Mouse (Mus musculus) T-cell, adult 2 months (primary cell): Measurements from ENCODE around the gene Rbm20.
"Not testable (repeated sequence)": the region's sequence is repeated elsewhere in the genome, so short reads cannot be mapped to it uniquely, and the experiment has no call there.

Experiments
- DNase-seq: peaks from one replicate; pipeline ENCODE4 v3.0.0; 2022; ENCODE audit warnings: low spot score

Rbm20 gene

DNA sequence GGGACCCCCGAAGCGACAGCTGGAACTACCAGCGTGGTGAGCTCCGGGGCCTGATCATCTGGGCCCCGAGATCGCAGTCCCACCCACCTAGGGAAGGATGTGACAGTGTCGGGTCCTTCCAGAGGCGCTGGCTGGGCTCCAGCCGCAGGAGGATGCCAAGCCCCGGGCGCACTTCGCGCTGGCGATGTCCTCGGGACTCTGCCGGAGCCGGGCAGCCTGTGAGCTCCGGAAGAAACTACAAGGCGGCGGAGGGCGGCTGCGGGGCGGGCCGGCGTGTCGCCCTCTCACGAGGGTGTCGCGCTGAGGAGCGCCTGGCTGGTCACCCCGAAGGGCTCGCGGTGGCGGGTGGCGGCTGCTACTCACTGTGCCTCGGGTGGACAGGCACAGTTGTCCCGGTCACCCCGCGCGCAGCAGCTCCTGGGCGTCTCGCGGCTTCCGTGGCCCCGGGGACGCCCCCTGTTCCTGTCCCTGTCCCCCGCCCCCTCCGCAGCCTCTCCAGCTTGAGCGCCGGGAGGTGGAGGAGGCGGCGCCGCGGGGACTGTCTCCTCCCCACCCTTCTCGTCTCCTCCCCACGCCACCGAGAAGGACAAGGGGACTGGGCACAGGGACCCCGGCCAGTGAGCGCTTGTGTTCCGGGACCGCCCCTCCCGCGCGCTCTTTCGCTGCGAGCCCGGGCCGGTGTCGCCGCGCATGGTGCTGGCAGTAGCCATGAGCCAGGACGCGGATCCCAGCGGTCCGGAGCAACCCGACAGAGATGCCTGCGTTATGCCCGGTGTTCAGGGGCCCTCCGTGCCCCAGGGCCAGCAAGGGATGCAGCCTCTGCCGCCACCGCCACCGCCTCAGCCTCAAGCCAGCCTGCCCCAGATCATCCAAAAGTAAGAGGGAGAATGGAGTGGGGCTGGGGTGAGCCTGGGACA, at the start of gene Rbm20:
Rbm20 (plus strand) TSS at position 589 of the 917 bp plus-strand sequence.
- peak; percentile 13 for DNase-seq

DNA sequence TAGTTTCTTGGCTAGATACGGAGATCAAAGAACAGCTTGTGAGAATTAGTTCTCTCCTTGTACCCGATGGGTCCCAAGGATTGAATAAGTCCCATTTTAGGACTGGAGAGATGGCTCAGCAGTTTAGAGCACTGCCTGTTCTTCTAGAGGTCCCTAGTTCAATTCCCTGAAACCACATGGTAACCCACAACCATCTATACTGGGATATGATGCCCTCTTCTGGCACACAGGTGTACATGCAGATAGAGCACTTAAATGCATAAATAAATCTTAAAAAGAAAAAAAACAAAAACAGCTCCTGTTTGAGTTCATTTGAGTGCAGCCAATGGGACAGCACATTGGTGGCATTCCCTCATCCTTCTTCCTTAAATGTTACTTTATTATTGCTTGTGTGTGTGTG, 39.1 kb upstream of the Rbm20 start:
- DNase-seq: peak; percentile 16

DNA sequence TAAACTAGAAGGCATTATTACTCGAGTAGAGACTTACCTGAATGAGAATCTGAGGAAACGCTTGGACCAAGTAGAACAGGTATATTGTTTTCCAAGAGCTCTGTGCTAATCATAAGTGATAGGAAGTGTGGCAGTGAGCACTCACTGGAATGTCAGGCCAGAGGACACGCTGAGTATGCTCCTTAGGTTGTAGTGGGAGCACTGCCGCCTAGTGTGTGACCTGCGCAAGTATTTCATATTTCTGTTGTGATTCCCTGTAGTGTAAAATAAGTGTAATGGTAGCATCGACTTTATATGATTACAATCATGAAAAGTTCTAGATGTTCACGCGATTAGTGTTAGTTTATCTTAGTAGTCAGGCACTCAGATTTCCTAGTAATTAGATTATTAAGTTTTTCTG, 38.4 kb upstream of the Rbm20 start:
- no peak for DNase-seq

DNA sequence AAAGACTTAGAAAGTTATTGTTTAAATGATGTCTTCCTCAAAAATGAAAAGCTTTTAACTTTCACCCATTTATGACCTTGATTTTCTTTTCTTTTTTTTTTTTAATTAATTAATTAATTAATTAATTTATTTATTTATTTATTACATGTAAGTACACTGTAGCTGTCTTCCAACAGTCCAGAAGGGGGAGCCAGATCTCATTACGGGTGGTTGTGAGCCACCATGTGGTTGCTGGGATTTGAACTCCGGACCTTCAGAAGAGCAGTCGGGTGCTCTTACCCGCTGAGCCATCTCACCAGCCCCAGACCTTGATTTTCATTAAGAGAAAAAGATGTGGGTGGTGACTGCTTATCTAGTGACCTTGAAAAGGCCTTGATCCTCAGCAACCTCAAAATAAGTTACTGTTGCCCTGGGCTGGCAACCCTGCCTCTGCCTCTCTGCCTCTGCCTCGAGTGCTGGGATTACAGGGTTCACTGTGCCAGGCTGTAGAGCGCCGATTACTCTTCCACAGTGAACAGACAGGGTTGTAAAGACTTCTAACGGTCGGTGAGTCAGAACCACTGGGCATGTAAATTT, 33.0 kb upstream of the Rbm20 start:
- DNase-seq: no peak

DNA sequence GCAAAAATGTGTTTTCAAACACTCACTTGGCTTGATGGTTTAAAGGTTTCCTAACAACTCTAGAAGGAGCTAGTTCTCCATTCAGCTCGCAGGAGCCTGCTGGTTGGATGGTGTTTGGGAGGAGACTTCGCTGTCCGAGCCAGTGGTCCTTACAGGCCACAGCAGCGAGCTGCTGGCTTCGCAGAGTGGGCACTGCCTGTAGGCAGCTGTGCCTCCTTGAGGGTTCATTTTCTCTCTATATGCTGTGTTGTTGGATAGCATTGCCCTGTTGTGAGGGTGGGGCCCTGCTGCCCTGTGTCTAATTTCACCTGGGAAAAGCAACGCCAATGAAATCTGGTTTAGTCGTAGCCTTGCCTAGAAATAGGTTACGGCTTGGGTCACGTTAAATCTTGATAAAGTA, 29.8 kb upstream of the Rbm20 start:
- no peak for DNase-seq

DNA sequence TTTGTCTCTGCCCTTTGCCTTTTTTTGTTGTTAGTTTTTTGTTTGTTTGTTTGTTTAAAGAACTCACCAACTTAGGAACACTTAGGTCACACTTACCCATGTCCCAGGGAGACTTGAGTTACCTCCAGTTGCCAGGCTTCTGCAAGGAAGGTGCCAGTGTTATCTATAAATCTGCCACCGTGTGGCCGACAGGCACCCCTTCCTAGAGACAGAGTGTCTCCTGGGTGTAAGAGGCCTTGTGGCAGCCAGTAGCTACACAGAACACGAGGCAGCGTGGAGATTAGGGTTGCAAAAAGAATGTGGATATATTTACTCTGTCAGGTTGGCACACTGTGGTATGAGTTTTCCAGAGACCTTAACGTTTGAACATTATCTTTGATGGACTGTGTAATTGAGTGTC, 29.1 kb upstream of the Rbm20 start:
- DNase-seq: no peak

DNA sequence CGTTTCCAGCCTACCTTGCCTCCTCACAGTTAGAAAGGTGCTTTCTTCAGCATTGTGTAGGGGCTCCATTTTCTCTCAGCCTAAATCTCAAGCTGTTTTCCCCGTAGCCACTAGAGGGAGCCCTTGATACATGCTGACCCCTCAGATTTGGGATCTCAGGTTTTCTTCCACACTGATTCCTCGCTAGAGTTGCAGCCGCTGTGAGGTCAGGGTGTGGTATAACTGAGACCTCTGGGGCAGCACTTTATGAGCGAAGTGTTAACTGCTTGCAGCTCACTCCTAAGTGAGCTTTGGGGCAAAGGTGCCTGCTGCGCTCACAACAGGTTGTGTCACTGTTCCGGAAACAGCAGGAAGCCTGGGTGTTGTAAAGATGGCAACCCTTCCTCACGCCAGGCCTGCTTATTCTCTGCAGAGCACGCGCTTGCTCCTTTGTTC, 28.3 kb upstream of the Rbm20 start:
- DNase-seq: peak; percentile 51

DNA sequence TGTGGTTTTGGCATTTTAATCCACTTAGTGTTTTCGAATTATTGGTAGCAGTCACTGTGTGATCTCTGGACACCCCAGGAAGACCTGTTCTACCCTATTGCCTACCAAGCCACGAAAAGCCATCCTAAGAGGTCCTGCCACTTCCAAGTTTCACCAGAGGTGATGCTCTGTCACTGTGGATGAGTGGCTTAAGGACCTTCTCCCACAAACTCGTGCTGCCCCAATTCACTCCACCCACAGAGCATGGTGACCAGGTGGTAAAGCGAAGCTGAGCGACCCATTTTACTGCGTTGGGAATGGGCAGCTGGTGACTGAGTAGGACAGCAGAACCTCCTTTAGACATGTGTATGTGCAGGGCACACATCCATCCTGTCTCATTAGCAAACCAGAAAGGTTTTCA, 27.7 kb upstream of the Rbm20 start:
- no peak for DNase-seq

DNA sequence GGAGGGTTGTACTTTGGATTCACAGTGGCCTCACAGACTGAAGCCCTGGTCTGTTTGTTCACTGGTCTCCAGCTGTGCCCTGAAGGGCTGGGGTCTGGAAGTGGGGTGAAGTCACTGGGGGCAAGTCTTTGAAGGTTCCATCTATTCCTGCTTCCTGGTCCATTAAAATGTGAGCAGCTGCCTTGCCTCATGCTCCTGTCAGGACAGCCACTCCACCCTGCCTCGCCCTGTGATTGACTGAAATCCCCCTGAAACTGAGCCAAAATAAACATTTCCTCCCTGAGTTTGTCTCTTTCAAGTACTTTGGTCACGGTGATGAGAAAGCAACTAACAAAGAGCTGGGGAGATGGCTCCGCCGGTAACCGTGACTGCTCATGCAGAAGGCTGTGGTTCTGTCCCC, 27.3 kb upstream of the Rbm20 start:
- no peak for DNase-seq

DNA sequence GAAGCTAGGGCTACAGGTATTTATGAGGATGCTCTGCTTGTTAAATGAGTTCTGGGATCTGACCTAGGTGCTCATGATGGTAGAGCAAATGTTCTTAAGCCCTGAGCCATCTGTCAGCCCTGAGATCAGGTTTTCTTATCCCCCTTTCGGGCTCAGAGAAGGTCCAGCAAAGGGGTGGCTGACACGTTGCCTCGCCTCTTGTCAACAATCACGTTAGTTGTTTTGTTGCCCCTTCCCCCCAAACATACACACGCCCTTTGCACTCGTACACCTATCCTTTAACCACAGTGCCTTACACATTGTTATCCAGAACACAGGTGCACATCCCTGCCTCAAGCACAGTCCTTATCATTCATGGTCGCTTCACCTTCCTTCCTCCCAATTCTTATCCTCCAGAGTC, 26.2 kb upstream of the Rbm20 start:
- DNase-seq: no peak

DNA sequence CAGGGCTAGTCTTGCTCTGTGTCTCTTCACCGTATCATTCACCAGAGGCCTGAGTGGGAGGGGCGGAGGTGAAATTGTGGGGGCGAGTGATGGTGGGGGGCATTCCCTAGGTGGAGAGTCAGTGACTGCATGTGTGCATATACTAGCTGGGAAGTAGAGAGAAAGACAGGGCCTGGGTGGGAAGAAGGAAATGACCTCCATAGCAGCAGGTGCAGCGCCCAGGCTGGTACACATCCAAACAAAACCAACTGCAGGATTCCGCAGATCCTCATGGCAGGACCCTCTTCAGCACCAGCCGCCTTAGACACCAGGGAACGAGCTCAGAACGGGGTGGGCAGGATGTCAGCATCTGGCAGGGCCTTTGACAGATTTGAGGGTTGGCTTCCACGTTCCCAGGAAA, 24.8 kb upstream of the Rbm20 start:
- no peak for DNase-seq

DNA sequence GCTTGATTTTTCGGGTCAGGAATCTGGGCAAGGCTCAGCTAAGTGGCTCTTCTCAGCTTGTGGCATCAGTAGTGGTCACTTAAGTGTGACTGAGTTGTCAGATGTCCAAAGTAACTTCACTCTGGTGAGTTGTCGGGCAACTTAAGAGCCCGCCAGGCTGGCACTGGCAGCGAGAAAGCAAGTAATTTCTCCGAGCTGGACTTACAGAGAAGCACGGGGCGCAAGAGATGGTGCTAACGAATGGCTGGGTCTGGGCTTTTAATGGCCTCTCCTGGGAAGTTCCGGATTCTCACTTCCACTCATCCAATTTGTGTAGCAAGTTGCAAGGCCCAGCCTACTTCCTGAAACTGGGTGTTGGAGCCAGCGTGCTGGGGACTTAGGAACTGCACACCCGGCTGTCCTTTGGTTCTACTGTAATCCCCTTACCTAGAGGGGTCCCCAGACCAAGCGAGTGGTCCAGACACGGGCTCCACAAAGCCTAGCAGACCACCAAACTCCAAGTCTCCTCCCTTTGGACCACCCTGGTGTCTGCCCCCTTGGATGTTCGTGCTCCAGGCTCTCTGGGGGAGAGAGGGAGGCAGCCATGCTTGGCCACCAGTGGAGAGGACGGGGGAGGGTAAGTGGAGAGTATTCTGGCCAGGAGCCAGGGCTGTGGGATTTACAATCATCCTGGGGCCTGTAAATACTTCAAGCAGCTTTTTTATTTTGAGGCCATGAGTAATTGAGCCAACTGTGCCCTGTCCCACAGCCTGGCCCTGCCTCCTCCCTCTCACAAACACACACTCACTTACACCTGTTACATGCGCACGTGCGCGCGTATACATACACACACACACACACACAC, 23.3 kb upstream of the Rbm20 start:
- DNase-seq: no peak

DNA sequence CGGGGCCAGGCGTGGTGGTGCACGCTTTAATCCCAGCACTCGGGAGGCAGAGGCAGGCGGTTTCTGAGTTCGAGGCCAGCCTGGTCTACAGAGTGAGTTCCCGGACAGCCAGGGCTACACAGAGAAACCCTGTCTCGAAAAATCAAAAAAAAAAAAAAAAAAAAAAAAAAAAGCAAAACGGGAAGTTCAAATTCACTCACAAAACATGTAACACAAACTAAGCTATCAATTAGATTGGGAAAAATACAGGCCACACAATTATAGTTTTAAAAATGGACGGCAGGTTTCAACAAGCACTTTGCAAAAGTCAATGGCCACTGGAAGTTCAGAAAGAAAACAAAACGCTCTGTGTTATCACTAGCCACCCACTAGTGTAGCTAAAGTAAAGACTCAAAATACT, 20.7 kb upstream of the Rbm20 start:
- DNase-seq: not testable (repeated sequence)

DNA sequence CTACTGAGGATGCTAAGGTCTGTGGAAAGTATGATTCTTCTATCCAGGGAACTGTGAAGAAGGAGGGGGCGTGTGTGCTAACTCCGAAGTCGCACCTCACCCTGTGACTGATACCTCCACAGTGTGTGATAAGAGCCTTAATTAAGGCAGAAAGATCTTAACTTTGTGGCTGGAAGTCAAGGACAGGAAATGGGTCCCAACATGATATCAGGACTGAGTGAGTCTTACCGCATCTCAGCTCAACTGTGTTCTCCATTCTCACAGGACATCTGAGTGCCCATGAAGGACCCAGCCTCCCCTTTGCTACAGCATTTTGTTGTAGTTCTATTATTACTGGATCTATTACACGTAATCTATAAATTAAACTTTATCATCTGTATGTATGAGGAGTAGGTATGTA, 19.7 kb upstream of the Rbm20 start:
- no peak for DNase-seq

DNA sequence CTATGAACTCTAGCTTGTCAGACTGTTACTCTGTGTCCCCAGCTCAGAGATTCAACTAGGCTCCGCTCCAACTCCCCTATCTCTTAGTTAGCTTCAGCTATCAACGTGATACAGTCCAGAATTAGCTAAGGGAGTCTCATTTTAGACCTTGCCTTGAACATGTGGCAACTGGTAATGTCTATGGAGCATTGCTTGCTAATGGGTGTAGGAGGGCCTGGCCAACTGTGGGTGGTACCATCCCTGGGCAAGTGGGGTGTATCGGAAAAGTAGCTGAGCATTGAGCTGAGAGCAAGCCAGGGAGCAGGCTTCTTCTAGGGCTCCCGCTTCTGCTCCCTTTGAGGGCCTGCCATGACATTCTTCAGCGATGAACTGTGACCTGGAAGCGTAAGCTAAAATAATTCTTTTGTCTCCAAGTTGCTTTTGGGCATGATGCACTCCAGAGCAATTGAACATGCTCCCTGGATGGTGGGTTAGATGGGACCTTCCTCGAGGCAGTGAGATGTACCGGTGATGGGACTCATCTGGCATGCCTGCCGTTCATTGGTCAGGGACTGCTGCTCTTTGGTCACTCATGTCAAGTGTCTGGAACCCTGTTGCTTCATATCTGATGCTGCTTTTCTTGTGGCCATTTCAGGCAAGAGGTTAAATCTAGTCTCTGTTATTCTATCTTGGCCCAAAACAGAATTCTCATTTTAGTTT, 16.2 kb upstream of the Rbm20 start:
- no peak for DNase-seq

DNA sequence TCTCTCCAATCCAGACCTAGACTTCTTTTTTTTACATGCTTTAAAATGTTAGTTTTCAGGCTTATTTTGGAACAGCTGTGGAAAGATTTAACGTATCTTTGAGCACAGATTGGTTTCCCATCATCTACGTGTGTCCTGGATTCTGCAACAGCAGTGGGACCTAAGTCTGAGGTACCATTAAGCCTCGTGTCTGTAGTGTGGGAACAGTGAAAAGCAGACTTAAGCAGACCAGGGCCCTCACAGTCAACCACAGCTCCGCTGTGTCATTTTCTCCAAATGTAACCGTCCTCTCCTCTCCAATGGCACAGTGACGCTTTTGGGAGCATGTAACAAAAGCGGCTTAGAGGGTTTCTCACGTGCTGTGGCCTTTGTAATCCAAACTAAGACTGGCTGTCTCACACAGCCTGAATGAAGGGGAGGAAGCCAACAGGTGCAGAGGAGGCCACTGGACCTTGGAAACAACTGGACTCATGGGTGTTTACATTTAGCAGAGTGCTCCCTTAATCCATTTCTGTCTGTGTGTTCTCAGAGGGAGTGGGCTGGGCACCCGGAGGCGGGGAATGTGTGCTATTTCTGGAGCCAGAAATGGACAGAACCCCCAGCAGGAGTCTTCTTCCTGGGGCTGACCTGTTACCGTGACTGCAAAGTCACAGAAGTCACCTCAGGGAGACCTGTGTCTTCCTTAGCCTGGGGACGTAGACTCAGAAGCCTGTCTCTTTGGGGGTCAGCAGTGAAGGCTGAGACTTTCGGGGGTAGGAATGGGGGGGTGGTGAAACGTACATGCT, 15.0 kb upstream of the Rbm20 start:
- no peak for DNase-seq

DNA sequence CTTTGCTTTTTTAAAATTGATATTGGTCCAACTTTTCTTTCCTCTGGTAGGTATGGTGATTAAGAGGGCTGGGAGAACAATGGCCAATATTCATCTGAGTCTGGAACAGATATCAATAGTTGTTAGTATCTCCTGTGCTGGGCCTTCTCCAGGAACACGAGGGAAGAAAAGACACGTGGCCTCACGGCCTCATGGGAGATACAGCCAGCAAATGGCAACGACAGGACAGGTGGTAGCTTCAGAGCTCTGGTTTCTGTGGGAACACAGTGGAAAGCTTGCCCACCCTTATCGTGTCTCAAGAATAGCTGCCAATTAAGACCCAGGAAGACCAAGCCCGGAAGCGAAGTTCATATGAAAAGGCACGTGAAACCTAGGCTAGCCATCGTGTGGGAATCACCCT, 12.3 kb upstream of the Rbm20 start:
- no peak for DNase-seq

DNA sequence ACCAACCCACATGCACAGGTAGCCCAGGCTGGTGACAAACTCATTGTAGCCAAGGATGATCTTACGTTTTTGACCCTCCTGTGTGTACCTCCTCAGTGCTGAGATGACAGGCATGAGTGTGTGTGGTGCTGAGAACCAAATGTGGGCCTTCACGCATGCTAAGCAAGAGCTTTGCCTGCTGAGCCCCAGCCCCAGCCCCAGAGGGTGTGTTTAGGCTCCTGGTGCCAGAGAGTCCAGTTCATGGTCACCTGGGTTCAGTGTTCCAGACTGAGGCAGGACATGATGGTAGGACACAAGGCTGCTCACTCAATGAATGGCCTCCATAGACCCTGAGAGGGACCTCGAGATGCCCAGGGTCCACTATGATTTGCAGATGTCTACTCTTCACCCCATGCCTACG, 11.7 kb upstream of the Rbm20 start:
- DNase-seq: no peak

DNA sequence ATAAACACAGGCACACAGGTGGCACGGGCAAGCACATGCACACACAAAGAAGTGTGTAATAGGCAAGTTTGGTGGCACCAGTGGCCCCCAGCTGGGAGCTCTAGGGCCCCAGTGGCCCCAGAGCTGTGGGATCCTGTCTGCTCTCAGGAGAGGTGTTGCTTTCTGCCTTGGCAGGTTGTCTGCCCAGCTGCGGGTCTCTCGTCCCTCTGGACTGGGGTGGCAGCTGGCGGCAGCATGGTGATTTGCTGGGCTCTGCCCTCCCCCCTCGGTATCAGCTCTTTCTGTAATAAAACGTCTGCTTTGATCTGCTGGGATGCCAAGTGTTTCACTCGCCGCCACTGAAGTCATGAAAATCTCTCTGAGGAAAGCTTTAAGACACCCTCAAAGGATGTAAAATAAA, 10.4 kb upstream of the Rbm20 start:
- no peak for DNase-seq

DNA sequence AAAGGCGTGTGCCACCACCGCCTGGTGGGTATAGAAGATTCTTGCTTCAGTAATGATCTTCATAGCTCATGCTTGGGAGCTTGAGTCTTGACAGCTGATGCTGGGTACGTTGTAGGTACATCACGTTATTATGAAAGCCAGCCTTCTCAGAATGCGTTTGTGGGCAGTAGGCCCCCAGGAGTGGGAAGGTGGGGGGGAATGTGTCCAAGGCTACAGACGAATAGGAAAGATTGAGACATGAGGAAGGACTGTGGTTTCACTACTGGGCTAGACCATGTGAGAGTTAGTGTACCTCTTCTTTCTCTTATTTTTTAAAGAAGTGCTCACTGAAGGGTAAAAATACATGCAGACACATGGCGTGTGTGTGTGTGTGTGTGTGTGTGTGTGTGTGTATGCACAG, 8.3 kb upstream of the Rbm20 start:
- no peak for DNase-seq

DNA sequence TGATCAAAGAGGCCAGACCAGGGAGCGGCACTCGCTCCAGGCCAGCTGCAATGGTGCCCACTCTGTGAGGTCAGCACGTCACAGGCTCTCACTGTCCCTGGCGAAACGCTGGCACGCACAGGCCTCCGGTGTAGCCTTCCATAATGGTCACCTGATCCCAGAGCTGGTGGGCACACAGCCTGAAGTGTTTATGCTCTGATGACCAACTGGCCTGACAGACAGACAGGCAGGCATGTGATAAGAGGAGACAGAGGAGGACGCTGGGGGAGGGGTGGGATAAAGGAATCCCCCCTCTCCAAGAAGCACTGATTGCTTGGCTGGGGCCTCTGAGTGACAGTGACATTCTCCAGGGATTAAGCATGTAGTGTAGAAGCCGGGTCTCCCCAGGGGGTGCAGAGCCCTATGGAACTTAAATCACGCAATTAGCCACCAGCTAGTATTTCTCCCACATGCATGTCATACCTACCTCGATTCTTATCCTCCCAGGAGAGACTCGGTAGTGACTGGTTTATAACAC, 6.4 kb upstream of the Rbm20 start:
- DNase-seq: no peak
